Mouse (Mus musculus) mature B cell (primary cell): ENCODE measurements around the gene Nxph1.

Experiments used
- in situ Hi-C: fragments of 300-500 bp; cut with MboI; formaldehyde crosslinking; loops from 2 replicates; pipeline ENCODE4 v1.14.3; 2019

Nxph1 gene

DNA sequence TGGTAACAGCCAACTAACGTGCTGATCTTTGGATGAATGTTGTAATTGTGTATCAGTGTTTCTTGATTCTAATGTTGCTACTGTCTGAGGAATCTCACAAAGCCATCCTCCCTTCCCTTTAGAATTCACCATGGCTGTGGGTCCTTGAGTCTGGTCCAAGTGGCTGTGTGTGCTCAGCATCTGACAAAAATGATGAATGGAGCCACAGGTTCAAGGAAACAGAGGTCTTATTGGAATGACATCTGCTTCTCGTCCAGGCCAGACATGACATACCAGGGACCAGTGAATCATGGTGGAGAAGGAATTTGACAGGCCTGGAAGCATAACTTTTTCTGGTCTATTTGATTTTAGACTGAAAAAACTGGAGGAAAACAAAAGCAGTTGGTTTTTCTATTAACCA lies 22.3 kb downstream of the Nxph1 start:
- in situ Hi-C loops, result no loop called here

DNA sequence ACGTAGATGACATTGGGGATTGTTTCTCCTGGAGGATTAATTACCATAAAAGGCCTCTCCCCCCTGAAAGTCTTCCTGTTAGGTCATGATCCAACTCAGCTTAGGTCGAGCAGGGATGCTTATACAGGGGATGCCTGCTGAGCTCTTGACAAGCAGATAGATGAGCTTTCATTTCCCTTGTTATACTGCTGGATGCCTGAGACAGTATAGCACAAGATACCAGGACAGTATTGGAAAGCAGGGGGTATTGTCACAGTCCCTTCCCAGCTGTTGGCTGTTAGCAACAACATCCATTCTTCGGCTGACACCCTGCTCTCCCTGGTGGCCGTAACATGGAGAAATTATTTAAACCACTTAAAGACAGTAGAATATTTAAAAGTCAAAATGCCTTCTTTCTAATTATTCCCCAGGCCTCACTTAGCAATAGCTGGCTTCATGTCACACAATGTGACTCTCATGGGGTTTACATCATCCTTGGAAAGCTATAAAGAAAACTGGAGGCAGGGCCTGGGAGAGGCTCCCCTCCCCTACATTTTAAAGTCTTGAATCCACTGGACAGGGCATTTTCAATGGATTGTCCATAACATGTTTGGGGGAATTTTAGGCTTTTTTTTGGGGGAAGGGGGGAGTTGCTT lies 31.1 kb downstream of the Nxph1 start:
- in situ Hi-C loops, result no loop called here

DNA sequence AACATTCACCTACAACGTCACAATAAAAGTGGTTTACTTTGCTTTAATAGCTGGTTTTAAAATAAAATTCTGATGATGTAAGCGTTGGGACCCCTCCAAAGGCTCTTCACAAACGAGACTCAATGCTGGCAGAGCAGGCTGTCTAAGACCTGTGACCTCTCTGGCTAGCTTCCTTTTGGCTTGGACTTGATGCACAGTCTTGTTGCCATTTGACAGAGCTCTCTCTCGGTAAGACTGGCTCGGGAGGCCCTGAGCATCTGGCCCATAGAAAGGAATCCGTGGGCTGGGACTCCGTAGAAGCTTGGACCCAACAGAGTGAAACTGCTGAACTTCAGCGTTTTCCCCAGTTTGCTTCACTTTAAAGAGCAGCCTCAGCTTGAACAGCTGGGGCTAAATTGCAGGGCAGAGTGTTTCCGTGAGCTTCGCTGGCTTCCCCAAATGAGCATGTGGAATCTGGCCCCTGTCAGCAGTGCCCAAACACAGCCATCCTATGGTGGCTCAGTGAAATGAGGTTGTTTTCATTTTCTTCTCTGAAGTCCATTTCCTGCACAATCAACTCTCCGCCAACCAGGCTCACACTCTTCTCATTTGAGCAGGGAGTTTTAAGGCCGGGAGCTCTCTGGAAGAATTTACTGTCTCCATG lies 48.2 kb downstream of the Nxph1 start:
- in situ Hi-C loops, result no loop called here

DNA sequence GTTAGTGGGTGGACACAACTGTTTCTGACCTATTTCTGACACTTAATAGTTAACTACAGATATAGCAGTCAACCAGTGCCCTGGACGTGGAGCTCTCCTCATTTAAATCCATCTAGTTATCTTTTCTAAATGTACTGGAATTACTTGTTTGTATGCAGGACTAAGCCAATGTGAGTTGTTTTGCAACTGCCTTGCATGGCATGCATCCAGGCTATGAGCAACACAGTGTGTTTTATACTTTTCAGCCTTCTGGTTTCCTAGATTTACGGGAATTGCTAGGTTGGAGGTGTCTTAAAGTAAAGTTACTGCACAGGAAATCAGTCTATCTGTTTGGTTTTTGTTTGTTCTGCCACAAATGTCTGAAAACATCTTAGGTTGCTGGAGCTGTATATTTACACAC lies 49.1 kb downstream of the Nxph1 start:
- in situ Hi-C loops, result no loop called here

DNA sequence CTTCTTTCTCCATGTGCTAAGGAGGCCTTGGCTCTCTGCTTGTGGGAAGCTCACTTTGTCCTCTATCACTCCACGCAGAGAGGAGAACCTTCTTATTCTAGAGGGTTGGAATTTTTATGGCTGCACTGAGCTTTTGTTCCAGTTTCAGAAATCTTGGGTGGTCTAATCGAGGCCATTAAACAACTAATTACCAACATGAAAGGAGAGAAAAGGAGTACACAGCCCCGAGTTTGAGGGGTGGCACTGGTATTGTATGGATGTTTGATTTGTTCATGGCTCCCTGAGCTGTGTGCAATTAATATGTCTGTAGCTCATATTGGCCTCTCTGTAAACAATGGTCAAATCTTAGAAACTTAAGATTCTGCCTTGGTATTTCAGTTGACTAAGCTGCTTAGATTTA lies 54.5 kb downstream of the Nxph1 start:
- in situ Hi-C loops, result no loop called here

DNA sequence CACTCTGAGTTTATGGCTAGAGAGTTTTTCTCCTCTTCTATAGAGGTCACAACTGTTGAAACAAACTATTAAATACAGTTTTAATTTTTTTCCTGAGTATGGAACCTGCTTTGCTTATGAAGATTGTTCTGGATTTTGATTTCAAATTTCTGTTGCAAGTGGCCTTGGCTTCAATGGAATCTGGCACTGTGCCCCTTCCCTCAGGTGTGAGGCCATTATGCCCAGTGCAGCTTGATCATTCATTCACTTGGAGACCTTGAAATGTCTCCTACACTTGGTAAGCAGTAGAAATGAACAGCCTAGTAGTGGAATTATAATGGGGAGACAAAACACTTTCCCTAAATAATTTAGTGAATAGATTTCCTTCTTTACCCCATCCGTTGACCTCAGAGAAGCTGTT lies 78.4 kb downstream of the Nxph1 start:
- in situ Hi-C loops, result no loop called here

DNA sequence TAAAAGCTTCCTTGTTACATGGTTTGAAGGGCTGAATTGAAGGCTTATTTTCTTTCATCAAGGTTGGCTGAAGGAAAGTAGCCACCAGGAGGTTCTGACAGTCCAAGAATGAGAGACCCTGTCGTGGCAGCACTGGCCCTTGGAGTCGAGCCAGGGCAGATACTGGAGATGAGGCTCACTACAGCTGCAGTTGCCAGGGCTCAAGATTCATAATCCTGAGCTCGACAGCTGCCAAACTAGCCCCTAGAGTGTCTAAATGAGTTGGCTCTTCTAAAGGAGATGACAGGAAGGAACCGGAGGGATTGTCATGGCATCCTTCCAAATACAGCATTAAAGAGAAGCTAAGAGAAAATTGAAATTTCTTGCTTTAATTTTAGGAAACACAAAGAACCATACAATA lies 78.9 kb downstream of the Nxph1 start:
- in situ Hi-C loops, result no loop called here

DNA sequence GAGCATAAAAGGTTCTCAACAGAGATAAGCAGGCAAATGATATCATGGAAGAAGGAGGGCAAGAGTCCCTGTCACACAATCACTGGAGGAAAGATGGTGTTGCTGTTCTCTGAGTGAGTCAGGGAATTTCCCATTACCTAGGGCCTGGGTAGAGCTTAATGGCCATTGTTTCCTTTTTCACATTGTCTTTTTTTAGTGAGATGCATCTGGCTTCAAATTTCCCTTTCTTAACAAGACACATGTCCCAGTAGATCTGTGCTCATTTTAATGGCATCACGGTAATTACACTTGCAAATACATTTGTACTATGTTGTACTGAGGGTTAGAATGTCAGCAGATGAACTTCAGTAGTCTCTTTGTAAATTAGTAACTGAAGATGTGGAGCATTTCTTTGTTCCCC lies 80.3 kb downstream of the Nxph1 start:
- in situ Hi-C loops, result no loop called here

DNA sequence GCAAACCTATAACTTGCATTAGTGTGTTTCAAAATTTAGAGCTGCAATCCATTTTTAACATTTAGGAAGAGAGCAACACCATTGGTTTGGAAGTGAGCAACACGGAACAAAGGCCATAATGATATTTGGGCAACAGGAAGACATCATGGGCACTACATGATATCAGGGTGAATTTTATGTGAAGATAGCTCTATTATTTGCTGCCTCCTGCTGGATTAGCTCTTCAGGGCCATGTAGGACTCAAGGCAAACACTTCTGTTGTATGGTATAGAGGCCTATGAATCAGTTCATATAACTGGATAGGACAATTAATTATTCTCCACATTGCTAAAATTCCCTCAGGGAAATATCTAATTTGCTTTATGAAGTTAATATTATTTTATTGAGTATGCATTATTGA lies 91.1 kb downstream of the Nxph1 start:
- in situ Hi-C loops, result no loop called here

DNA sequence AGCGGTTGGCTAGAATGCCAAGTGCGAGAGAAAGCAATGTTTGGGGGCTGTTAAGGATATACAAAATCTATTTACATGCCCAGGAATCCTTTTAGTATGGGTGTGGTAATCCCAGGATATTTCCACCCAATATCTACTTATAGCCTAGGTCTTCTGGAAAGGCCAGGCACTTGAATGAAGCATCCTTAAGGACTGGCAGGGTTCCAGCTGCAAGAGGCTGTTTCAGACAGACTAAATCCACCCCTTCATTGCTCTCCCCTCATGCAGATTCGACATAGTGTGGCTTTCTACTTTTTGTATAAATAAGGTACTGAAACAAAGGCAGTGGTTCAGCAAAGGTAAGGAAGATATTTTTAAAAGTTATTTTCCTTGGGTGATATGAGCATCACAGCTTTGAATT lies 92.8 kb downstream of the Nxph1 start:
- in situ Hi-C loops, result no loop called here

DNA sequence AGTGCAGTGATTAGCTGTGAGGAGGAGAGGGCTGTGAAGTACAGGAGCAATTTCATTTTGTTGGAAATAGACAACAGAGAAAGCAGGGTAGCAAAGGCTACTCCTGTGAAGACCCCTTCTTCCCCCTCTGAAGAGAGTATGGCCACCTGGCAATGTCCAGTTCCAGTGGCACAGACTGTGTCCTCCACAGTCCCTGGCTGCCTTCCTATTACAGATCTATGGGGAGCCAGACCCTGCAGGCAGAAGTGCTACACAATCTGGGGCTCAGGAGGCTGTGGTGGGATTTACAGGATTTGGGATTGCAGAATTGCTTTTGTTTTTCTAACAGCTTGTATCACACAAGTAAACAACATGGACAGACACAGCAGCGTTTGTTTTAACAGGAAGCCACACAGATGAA lies 94.2 kb downstream of the Nxph1 start:
- in situ Hi-C loops, result no loop called here

DNA sequence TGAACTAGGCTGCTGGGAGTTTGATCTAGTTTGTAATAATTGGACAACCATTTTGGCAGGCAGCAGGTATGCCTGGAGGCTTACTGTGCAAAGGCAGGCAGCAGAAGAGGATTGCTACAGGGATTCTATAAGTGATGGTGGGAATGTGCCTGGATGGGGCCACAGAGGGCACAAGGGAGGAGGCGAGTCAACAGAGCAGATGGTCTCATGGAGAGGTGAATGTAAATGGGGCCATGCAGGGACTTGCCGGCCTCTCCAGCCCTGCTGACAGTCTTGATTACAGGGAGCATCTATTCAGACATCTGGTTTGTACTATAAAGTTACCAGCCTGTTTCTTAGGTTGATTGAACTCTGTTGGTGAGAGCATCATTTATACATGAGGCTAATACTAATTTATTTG lies 98.6 kb downstream of the Nxph1 start:
- in situ Hi-C loops, result no loop called here

DNA sequence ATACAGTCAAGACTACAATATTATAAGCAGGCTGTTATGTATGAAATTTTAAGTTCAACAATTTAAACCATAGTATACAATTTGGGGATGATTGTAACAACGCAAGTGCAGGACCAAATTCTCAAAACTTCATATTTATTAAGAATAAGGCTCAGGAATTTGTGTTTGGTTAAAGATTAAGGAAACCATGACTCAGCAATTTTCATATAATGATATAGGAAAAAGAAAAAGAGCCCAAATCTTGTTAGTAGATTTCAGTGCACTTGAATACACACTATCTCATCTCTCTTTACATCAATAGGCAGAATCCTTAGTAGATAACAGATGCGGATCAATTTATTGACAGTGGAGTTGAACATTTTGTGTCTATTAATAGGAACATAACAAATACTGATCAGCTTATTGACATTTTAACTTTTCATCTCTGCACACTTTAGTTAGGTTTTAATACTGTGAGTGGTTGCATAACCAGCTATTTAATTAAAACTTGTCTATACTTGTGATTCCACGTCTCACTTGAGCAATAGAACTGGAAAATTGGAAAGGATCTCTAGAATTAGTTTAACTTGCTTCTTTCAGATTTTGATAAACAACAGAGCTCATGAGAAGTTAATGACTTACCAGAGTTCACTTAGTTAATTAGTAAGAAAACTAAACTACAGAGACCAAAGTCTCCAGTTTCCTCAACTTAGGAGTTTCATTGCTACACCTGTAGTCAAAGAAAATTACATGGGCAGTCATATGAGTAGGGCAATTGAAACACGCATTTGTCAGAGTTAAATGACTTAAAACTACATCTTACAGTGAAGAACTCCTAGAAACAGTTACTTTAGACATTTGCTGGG lies 113.3 kb downstream of the Nxph1 start:
- in situ Hi-C loops, result no loop called here

DNA sequence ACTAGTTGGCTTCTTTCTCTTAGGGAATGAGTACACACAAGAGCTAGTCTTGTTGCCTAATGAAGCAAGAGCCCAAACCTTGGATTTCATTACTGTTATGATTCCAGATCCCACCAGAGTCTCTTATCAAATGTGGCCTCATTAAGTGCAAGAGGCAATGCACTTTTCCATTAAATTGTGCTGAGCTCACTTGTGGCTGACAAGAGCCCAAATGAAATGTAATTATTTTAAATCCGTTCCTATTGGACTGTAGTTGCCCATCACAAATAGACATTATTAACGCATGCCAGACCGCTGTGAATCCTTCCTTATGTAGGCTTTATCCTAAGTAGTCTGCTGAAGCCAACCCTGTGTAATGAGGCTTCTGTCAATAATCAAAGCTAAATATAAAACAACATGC lies 118.2 kb downstream of the Nxph1 start:
- in situ Hi-C loops, result no loop called here

DNA sequence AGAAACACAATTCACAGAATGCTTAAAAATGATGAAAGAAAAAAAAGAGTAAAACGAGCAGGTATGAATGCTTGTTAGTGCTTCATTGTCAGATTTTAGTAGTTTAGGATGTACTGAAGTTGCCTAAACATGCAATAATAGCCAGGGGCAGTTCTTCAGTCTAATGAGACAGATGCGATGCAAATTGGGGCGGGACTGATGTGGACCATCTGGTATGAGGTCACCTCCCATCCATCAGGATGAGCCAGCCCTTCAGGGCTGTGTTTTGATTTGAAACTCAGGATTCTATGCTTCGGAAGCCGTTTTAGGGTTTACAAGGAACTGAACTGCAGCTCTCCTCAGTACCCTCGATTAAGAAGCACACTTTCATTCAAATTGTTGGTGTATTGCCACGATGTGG lies 121.7 kb downstream of the Nxph1 start:
- in situ Hi-C loops, result no loop called here

DNA sequence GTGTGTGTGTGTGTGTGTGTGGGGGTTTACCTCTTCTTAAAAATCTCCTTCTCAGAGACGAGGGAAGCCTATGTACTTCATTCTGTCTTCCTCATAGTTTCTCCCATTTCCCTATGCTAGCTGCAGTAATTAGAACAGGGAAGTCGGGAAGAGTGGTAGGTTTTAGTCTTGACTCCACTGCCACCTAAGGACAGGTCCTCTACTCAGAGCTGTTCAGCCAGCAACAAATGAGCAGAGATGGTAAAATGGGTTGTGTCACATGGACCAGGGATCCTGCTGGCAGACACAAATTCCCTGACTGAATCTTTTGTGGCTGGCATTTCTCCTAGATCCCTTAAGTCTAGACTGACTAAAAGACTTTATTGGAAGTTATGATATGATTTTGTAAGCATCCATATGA lies 128.2 kb downstream of the Nxph1 start:
- in situ Hi-C loops, result no loop called here

DNA sequence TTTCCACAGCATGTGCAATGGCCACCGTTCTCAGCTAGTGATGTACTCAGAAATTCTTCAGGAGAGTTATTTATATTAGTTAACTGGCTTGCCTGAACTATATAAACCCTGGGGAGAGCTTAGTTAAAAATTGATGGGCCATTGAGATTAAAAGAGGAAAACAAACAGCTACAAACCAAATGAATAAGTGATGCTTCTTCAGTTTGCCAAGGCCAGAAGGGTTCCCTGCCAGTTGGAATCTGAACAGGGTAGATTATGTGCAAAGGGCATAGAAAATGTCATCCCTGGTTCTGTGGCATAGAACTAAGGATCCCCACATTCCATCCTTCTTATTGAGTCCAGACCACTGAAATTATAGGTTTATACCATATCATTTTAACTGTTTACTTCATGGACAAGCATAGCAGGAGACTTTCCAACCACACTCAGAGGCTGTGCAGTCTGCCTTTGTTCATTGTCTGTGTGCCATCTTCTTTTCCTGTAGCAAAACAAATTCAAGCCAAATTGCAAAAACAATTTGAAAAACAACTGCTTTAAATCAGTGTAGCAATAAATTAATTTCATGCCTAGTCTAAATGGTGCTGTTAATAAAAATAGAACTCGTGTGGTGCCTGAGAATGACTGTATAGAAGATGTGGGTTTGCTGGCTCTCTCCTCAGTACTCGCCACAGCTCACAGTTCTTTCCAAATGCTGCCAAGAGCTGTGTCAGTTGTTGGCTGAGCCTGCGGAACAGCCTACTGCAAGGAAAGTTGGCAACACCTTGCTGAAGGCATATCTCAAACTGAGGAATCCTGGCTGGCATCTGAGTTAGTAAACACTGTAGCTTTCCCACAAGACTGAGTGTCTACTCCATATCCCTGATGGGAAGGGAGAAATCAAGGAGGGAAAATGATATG lies 129.8 kb downstream of the Nxph1 start:
- in situ Hi-C loops, result no loop called here

DNA sequence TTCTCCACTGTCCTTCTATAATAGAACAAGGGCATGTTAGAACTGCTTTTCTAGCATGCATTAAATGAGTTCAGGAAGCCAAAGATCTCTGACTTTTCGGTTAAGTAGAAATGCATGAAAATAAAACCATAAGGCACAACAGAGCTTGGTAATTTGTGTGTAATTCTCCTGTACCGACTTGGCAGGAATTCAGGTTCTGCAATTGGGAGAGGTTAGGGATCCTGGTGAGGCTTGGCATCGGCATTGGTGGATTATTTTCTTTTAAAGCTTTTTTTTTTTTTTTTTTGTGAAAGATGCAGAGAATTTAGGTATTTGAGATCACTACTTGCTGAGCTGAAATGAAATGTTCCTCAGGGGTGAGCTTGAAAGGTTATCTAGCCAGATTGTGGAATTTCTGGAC lies 135.6 kb downstream of the Nxph1 start:
- in situ Hi-C loops, result no loop called here

DNA sequence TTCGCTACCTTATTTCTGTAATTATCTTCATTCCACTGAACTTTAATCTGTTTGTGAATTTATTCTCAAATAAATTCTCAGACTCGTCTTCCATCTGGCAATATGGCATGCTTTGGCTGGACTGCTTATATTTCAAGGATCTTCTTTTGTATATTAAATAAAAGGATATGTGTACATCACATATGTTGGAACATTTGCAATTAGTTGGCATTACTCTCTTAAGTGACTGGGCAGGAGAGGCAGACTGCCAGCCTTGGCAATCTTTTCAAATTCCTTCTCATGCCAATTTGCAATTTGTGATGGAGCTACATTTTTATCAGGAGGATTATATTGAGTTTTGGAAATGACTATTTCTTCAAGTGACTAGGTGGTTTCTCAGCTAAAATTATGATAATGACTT lies 149.1 kb downstream of the Nxph1 start:
- in situ Hi-C loops, result no loop called here

DNA sequence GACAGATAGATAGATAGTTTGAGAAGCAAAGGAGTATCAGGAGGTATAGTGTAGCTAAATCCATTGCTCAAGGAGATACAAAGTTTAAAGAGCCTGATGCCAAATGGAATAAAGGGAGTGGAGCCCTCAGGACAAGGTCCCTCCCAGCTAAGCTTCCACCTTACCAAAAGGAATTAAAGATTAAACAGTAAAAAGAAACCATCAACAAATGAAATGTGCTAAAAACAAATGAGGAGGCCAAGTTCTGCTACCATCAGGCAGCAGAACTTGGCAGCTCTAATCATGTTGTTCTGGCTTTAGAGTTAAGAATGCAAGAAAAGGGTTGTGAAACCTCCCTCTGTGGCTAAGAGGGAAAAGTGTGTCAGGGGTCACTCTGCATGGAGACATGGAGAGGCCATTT lies 159.1 kb downstream of the Nxph1 start:
- in situ Hi-C loops, result no loop called here

DNA sequence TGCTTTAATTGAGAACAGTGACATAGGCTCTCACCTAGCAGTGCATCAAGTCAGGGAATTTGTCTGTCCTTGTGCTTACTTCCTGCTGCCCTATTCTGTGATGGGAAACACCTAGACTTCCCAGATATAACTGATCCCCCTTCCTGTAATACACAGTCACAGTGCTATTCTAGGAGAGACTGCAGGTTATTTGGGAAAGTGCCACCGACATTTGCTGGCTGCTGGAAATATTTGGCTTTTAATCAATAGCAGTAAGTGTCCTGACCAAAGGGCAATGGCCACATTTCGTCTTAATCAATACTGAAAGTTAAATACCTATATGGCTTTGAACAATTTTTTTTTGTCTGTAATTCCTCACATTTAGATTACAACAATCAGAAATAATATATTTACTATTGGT lies 170.9 kb downstream of the Nxph1 start:
- in situ Hi-C loops, result no loop called here

DNA sequence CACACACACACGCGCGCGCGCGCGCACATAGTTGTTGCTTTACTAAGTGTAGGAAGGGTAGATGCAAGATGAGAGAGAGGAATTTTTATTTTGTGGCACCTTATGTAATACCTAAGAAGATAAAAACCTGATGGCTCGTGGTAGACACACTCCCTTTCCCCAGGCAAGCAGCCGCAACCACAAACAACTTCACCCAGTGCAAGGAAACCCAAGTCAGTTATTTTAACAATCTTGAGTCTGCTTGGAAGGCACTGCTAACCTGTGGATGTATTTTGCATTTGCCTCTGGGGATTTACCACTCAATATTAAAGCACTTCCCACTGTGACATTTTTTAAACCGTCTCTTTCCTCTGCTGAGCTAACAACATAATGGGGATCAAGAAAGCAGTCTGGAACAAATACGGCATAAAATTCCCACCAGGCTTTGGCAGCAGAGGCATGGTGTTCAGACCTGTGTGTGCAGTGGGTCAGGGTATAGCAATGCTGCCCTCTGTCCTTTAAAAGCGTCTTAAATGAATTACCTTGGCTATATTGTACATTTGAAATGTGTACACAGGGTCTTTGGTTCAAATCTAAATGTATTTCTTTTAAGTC lies 176.2 kb downstream of the Nxph1 start:
- in situ Hi-C loops, result no loop called here
